Mouse (Mus musculus) kidney, embryonic 16.5 days (tissue): Measurements from ENCODE around the gene Sbno1. TPM values are rescaled to one million over a fixed set of nuclear protein-coding genes. Genes with fewer than 3 reads are reported as not detected.
"Not testable (repeated sequence)": the region's sequence is repeated elsewhere in the genome, so short reads cannot be mapped to it uniquely, and the experiment has no call there.

Source experiments
- ATAC-seq: fragments of 200-750 bp; cut with Nextera tagmentation; 2 replicates; pipeline ENCODE4 v1.8.0; 2017; ENCODE audit warnings: moderate TSS enrichment; ENCODE audit not compliant: low FRiP score, low TSS enrichment
- H3K27ac ChIP-seq: fragments of 300-500 bp; sonication (generic); 2 replicates; pipeline ENCODE4 v1.5.1; 2014; ENCODE audit warnings: low read length
- H3K27me3 ChIP-seq: fragments of 300-500 bp; sonication (generic); 2 replicates; pipeline ENCODE4 v1.6.1; 2014; ENCODE audit warnings: low read length, control low read depth, mixed read lengths; ENCODE audit not compliant: insufficient read depth
- H3K36me3 ChIP-seq: fragments of 300-500 bp; sonication (generic); 2 replicates; pipeline ENCODE4 v1.6.1; 2014; ENCODE audit warnings: low read length, control low read depth, mixed read lengths; ENCODE audit not compliant: insufficient read depth
- H3K4me1 ChIP-seq: fragments of 300-500 bp; sonication (generic); 2 replicates; pipeline ENCODE4 v1.6.1; 2014; ENCODE audit warnings: low read length, control low read depth, mixed read lengths; ENCODE audit not compliant: insufficient read depth
- H3K4me2 ChIP-seq: fragments of 300-500 bp; sonication (generic); replicated peaks from 2 replicates; pipeline ENCODE4 v1.6.1; 2014; ENCODE audit warnings: low read depth, low read length
- H3K4me3 ChIP-seq: fragments of 300-500 bp; sonication (generic); 2 replicates; pipeline ENCODE4 v1.5.1; 2014; ENCODE audit warnings: mild to moderate bottlenecking, low read length
- H3K9ac ChIP-seq: fragments of 300-500 bp; sonication (generic); replicated peaks from 2 replicates; pipeline ENCODE4 v1.6.1; 2014; ENCODE audit warnings: low read length
- H3K9me3 ChIP-seq: fragments of 300-500 bp; sonication (generic); 2 replicates; pipeline ENCODE4 v1.6.1; 2016; ENCODE audit warnings: low read length, control low read depth
- WGBS: fragments of 180-500 bp; shearing (Covaris S2); extraction: QIAGEN DNeasy Blood & Tissue Kit; methylation state at CpG from one replicate; pipeline ENCODE4 v1.1.7; 2014; 5-methylcytosine and 5-hydroxymethylcytosine counted together
- polyA plus RNA-seq: library from polyadenylated mRNA; unstranded; fragments of >200 nt; fragmentation: Nextera tagmentation; extraction: Ambion mirVana; gene quantifications from 2 replicates; pipeline ENCODE4 v1.2.1, GENCODE M21; 2015

The Sbno1 gene
- polyA plus RNA-seq, 1 experiment from 2014 or later = 72.7 TPM

- Histone ChIP-seq H3K9ac (no peak overlapping the region), H3K27me3 (no peaks in the 10 kb centered on the region), H3K4me1 (no peaks in the 10 kb centered on the region), H3K4me3 (no peak overlapping the region), H3K27ac (no peak overlapping the region), H3K4me2 (no peak overlapping the region), H3K36me3 (peaks cover 78% of the 10 kb centered on the region), H3K9me3 (no peaks in the 10 kb centered on the region)
- 97% methylated on average over 1 of the region's 1 CpGs for WGBS
- ATAC-seq = no peak
These were observed 45.7 kb downstream of the Sbno1 start for GRCm38 (mm10) chr5:124380121-124380520.

- Histone ChIP-seq H3K4me3 (no peak overlapping the region), H3K9me3 (no peaks in the 10 kb centered on the region), H3K4me1 (no peaks in the 10 kb centered on the region), H3K27me3 (no peaks in the 10 kb centered on the region), H3K9ac (no peak overlapping the region), H3K27ac (no peak overlapping the region), H3K4me2 (no peak overlapping the region), H3K36me3 (peaks cover 72% of the 10 kb centered on the region)
- 83% methylated on average over 4 of the region's 4 CpGs for WGBS
- no peak for ATAC-seq
These were observed 48.7 kb downstream of the Sbno1 start for GRCm38 (mm10) chr5:124377149-124377548.

GRCm38 (mm10) chr5:124376401-124376800 lies 49.4 kb downstream of the Sbno1 start:
- no peaks in the 10 kb centered on the region for H3K27me3 ChIP-seq
- no peak overlapping the region for H3K9ac ChIP-seq
- H3K9me3 ChIP-seq = no peaks in the 10 kb centered on the region
- no peak for ATAC-seq
- peaks cover 73% of the 10 kb centered on the region for H3K36me3 ChIP-seq
- no peak overlapping the region for H3K4me2 ChIP-seq
- H3K27ac ChIP-seq = no peak overlapping the region
- H3K4me1 ChIP-seq = no peaks in the 10 kb centered on the region
- H3K4me3 ChIP-seq = no peak overlapping the region
- 97% methylated on average over 1 of the region's 1 CpGs for WGBS

GRCm38 (mm10) chr5:124374298-124374697 lies 51.5 kb downstream of the Sbno1 start:
- ATAC-seq = no peak
- no peak overlapping the region for H3K27ac ChIP-seq
- no peaks in the 10 kb centered on the region for H3K4me1 ChIP-seq
- H3K9me3 ChIP-seq = no peaks in the 10 kb centered on the region
- no peak overlapping the region for H3K4me2 ChIP-seq
- no peaks in the 10 kb centered on the region for H3K27me3 ChIP-seq
- no peak overlapping the region for H3K4me3 ChIP-seq
- H3K9ac ChIP-seq = no peak overlapping the region
- peaks cover 62% of the 10 kb centered on the region for H3K36me3 ChIP-seq
- WGBS = 94% methylated on average over 7 of the region's 7 CpGs

GRCm38 (mm10) chr5:124366721-124367120 lies 59.1 kb downstream of the Sbno1 start:
- Histone ChIP-seq H3K36me3 (peaks cover 20% of the 10 kb centered on the region), H3K9me3 (no peaks in the 10 kb centered on the region), H3K27me3 (no peaks in the 10 kb centered on the region), H3K4me3 (no peak overlapping the region), H3K9ac (no peak overlapping the region), H3K27ac (peak overlapping the region; percentile 48), H3K4me1 (no peaks in the 10 kb centered on the region), H3K4me2 (no peak overlapping the region)
- WGBS = 63% methylated on average over 3 of the region's 3 CpGs
- ATAC-seq = 0 out of 2 replicates have a peak, but pooled peaks have one; percentile 46

- H3K4me1 ChIP-seq = no peaks in the 10 kb centered on the region
- no peak overlapping the region for H3K4me3 ChIP-seq
- no peak overlapping the region for H3K9ac ChIP-seq
- no peak overlapping the region for H3K27ac ChIP-seq
- 90% methylated on average over 2 of the region's 2 CpGs for WGBS
- no peak overlapping the region for H3K4me2 ChIP-seq
- no peaks in the 10 kb centered on the region for H3K9me3 ChIP-seq
- H3K36me3 ChIP-seq = peaks cover 18% of the 10 kb centered on the region
- no peak for ATAC-seq
- no peaks in the 10 kb centered on the region for H3K27me3 ChIP-seq
These were observed 60.0 kb downstream of the Sbno1 start for GRCm38 (mm10) chr5:124365754-124366153.

GRCm38 (mm10) chr5:124364173-124364918 lies 61.5 kb downstream of the Sbno1 start:
- H3K4me1 ChIP-seq = no peaks in the 10 kb centered on the region
- no peaks in the 10 kb centered on the region for H3K27me3 ChIP-seq
- H3K4me3 ChIP-seq = no peak overlapping the region
- H3K9me3 ChIP-seq = no peaks in the 10 kb centered on the region
- H3K9ac ChIP-seq = no peak overlapping the region
- ATAC-seq = no peak
- peaks cover 11% of the 10 kb centered on the region for H3K36me3 ChIP-seq
- no peak overlapping the region for H3K4me2 ChIP-seq
- 91% methylated on average over 6 of the region's 6 CpGs for WGBS
- H3K27ac ChIP-seq = no peak overlapping the region

GRCm38 (mm10) chr5:124362982-124363381 lies 62.8 kb downstream of the Sbno1 start, which contains the start of gene Cdk2ap1:
Gene Cdk2ap1, minus strand, starts transcription at chr5:124363082.
- H3K36me3 ChIP-seq, ATAC-seq, H3K4me1 ChIP-seq, H3K4me2 ChIP-seq, H3K27ac ChIP-seq, H3K9me3 ChIP-seq, H3K9ac ChIP-seq, H3K4me3 ChIP-seq, H3K27me3 ChIP-seq: not testable (repeated sequence)
- 95% methylated on average over 5 of the region's 5 CpGs for WGBS

- no peak overlapping the region for H3K4me2 ChIP-seq
- no peaks in the 10 kb centered on the region for H3K36me3 ChIP-seq
- H3K9me3 ChIP-seq = no peaks in the 10 kb centered on the region
- no peak overlapping the region for H3K27ac ChIP-seq
- no peak for ATAC-seq
- H3K9ac ChIP-seq = no peak overlapping the region
- WGBS = 76% methylated on average over 2 of the region's 2 CpGs
- no peak overlapping the region for H3K4me3 ChIP-seq
- H3K4me1 ChIP-seq = 0 out of 2 replicates have a peak, but pooled peaks cover 5% of the 10 kb centered on the region
- H3K27me3 ChIP-seq = no peaks in the 10 kb centered on the region
These were observed 66.2 kb downstream of the Sbno1 start for GRCm38 (mm10) chr5:124359641-124360040.

GRCm38 (mm10) chr5:124356695-124357094 lies 69.1 kb downstream of the Sbno1 start:
- Histone ChIP-seq H3K9me3 (no peaks in the 10 kb centered on the region), H3K9ac (no peak overlapping the region), H3K4me3 (no peak overlapping the region), H3K27ac (no peak overlapping the region), H3K4me2 (no peak overlapping the region), H3K4me1 (peaks cover 11% of the 10 kb centered on the region), H3K27me3 (no peaks in the 10 kb centered on the region), H3K36me3 (no peaks in the 10 kb centered on the region)
- ATAC-seq = no peak
- WGBS = 49% methylated on average over 3 of the region's 3 CpGs
